Mouse (Mus musculus) heart, postnatal 36 days (tissue): ENCODE data around the gene Prokr2. TPM values are rescaled to one million over a fixed set of nuclear protein-coding genes. Genes with fewer than 3 reads are reported as not detected.
"Not testable (repeated sequence)": the region's sequence is repeated elsewhere in the genome, so short reads cannot be mapped to it uniquely, and the experiment has no call there.

Source experiments
- DNase-seq, 2 experiments: peaks; one replicate each; pipeline ENCODE4 v3.0.0; 2021 to 2022
- intact Hi-C: fragments of 180-260 bp; cut with DNase I; formaldehyde crosslinking; loops from one replicate; pipeline ENCODE4 v1.15.1; 2025
- total RNA-seq, 2 experiments: library from RNA; stranded (reverse); gene quantifications; 2 replicates each; pipeline ENCODE4 v1.2.3; 2021

Gene Prokr2
- total RNA-seq, 2 experiments from 2014 or later: 0.11 TPM; not detected in 1

DNA sequence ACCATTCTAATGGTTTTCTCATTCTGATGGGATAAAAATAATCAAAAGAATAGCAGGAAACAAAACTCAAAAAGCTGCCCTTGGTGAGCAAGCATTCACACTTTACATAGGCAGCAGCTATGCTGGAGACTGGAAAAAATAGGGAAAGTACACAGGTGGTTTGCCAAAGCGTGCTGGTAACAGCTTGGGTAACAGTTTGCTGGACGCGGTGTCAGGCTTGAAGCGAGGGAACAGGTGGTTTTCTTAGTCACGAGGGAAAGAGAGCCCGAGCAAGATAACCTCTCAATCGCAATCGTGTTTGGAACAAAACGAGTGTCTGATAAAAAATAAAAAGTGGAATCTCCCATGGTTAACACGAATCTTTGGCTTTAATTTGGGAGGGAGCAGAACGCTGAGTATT, 41.4 kb downstream of the Prokr2 start:
- intact Hi-C loops: no loop called here
- no peak for DNase-seq

- intact Hi-C loops: no loop called here
- DNase-seq: no peak
These were observed 44.0 kb downstream of the Prokr2 start for GRCm38 (mm10) chr2:132341293-132341692.

GRCm38 (mm10) chr2:132340350-132340749, 44.9 kb downstream of the Prokr2 start:
- no peak for DNase-seq
- intact Hi-C loops: no loop called here

GRCm38 (mm10) chr2:132337202-132337601, 48.0 kb downstream of the Prokr2 start:
- DNase-seq: no peak

DNA sequence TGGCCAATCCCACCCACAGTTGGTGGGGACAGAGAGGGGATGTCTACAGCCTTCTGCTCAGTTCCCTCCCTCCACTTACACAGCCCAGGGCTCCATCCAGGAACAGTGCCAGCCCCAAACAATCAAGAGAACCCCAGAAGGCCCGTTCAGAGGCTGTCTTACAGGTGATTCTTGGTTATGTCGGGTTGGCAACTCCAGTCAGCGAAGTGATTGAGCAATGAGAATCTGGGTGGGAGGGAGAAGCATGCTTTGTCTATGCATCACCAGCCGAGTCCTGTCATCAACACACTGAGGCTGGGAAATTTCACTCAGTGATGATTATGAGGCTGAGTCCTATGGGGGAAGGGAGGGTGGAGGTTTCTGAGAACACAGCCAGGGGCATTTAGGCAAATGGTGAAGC, 61.7 kb downstream of the Prokr2 start:
- DNase-seq: no peak
- intact Hi-C loops: no loop called here

More at GRCm38 (mm10) chr2:132337202-132337601, 48.0 kb downstream of the Prokr2 start:
- intact Hi-C loops: no loop called here

- intact Hi-C loops: no loop called here
These were observed 64.7 kb downstream of the Prokr2 start for GRCm38 (mm10) chr2:132320516-132320915.

GRCm38 (mm10) chr2:132317178-132317577, 68.1 kb downstream of the Prokr2 start:
- no peak for DNase-seq
- intact Hi-C loops: loop anchor here (10.0 kb wide), 1 partner anchor 588 kb away; no protein-coding TSS in a partner anchor

More at GRCm38 (mm10) chr2:132320516-132320915, 64.7 kb downstream of the Prokr2 start:
- no peak for DNase-seq

GRCm38 (mm10) chr2:132316041-132316808, 69.0 kb downstream of the Prokr2 start:
- DNase-seq: peak; percentile 56 to 65
- intact Hi-C loops: loop anchor here (1.0 to 10.0 kb wide), 2 partner anchors 169 to 589 kb away; no protein-coding TSS in a partner anchor

- DNase-seq: not testable (repeated sequence)
- intact Hi-C loops: loop anchor here (2.0 to 10.0 kb wide), 2 partner anchors 51 to 591 kb away; partner anchors contain the start of gene Cds2
These were observed 71.2 kb downstream of the Prokr2 start for GRCm38 (mm10) chr2:132314057-132314456.

DNA sequence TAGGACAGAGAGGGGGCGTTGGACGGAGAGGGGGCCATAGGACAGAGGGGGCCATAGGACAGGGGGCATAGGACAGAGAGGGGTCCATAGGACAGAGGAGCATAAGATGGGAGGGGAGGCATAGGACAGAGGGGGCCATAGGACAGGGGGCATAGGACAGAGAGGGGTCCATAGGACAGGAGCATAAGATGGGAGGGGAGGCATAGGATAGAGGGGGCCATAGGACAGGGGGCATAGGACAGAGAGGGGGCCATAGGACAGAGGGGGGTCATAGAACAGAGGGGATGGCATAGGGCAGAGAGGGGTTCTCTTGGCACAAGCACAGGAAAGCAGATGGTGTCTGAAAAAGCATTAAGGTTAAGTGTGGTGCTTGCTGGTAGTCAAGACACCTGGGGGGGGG, 71.7 kb downstream of the Prokr2 start:
- intact Hi-C loops: loop anchor here (10.0 kb wide), 1 partner anchor 591 kb away; no protein-coding TSS in a partner anchor
- no peak for DNase-seq

- intact Hi-C loops: loop anchor here (10.0 kb wide), 1 partner anchor 592 kb away; no protein-coding TSS in a partner anchor
- DNase-seq: no peak
These were observed 72.6 kb downstream of the Prokr2 start for GRCm38 (mm10) chr2:132312616-132313015.

DNA sequence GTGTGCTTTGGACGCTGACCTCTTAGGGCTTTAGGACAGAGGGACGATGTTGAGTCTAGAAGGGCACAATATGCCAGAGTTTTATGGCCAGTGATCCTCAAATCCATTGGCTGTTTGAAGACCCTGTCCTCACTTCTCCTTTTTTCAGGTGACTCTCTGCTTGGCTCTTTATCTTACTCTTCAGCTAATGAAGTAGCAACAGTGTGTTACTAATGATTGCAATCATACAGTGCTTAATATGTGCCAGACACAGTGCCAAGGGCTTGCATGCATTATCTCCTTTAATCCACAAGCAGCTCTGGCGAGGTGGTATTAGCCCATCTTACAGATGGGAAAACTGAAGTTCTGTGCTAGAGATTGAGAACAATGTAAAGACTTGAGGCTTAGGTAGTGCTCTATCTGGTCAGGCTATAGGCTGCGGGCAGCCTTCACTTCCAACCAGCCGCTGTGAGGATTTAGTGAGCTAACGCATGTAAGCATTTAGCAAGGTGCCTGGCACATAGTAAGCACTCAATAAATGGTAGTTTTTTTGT, 75.8 kb downstream of the Prokr2 start:
- intact Hi-C loops: no loop called here

GRCm38 (mm10) chr2:132308829-132309228, 76.4 kb downstream of the Prokr2 start:
- no peak for DNase-seq
- intact Hi-C loops: no loop called here

More for the DNA sequence above, 75.8 kb downstream of the Prokr2 start:
- DNase-seq: no peak

DNA sequence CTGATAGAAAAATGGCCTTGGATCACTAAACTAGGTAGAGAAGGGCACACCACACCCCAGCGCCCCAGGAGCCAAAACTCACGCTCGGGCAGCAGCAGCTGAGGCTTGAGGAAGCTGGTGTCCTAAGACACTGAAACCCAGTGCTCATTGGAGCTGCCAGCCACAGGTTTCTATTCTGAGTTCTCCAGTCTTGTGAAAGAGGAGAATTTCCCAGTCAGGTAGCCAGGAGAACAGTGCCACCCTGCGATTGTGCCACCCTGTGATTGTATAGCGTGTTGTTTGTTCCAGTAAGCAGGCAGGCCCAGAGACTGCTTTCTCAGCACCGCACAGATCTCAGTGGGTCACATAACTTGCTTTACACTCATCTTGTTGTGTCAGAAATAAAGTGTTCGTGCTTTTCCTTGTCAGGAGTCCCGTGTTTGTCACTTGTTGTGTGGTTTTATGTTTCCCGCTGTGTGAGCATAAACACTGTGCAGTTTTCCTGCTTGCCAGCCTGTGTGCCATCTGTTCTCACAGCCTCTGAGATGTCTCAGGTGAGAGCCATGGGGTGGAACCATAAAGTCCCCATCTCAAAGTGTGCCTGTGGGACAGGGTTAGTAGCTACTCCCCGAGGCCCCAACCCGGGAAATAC, 77.9 kb downstream of the Prokr2 start:
- no peak for DNase-seq

DNA sequence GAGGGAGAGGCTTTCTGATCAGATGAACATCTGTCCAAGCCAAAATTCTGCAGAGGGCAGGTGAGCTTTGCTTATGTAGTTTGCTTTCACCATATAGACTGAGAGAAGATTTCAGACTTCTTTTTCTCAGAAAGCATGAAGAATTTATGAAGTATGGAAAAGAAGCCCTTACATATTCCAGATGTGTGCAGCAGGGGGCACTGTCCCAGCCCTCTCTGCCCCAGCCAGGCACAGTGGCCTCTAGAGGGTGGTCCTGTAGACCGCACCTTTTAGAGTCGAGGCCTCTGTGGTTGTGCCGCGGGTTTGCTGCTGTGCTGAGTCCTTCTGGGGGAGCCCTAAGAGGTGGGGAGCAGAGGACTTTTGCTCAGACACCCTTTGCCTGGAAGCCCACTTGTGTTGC, 79.3 kb downstream of the Prokr2 start:
- intact Hi-C loops: loop anchor here (2.0 kb wide), 1 partner anchor 43 kb away; the partner anchor contains the start of gene Cds2
- no peak for DNase-seq

More for the DNA sequence above, 77.9 kb downstream of the Prokr2 start:
- intact Hi-C loops: loop anchor here (2.0 kb wide), 1 partner anchor 45 kb away; the partner anchor contains the start of gene Cds2

DNA sequence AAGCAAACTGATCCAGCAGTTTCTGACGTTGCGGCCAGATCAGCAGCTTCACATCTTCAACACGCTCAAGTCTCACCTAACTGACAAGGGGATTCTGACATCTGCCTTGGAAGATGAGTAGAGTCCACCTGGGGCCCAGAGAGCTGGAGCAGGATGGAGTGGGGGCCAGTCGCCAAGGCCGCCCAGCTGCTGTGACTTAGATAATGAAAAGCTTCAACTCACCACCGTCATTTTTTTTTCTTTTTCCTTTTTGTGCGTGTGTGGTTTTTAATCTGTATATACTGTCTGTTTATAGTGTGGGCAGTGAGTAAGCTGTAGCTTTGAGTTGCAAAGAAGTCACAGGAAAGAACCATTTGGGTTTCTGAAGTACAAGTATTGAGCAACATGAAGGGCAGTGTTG, 80.1 kb downstream of the Prokr2 start:
- intact Hi-C loops: no loop called here
- no peak for DNase-seq

DNA sequence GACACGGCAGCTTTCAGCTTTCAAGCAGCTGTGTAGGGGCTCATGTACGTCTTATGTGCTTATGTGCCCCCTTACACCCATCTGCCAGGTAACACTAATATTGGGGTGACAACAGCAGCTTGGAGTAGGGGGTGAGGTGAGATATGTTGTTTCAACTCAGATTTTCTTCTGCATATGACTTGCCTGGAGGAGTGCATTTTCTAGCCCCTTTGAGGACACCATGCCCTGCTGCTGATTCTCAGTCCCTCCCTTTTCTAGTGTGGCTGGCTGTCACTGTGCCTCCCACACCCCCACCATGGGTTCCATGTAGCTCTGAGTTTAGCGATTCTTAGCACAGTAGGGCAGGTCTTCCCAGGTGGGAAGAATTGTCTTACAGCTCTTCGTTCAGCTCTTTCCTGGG, 83.8 kb downstream of the Prokr2 start:
- intact Hi-C loops: no loop called here
- no peak for DNase-seq

DNA sequence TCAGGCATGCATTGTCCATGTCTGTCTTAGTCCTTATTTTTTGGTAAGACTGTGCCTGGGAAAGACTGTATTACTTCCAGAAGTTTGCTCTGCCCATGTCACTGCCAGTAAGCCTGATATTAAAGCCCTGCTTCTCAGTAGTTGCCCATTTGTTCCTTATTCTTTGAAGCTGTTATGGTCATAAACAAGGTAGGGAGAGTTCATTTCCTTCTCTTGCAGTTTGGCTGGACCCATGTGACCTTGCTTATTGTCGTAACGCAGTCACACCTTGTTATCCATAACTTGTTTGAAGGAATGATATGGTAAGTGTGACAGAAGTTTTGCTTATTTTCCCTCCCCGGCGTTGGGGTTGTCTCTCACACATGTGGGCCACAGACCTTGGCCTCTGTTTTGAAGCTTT, 87.0 kb downstream of the Prokr2 start:
- intact Hi-C loops: loop anchor here (10.0 kb wide), 1 partner anchor 417 kb away; no protein-coding TSS in a partner anchor
- DNase-seq: no peak

GRCm38 (mm10) chr2:132293694-132294450, 91.4 kb downstream of the Prokr2 start:
- DNase-seq: no peak
- intact Hi-C loops: loop anchor here (10.0 kb wide), 1 partner anchor 421 kb away; no protein-coding TSS in a partner anchor

- peak; percentile 26 to 46 for DNase-seq
- intact Hi-C loops: loop anchor here (10.0 kb wide), 1 partner anchor 423 kb away; no protein-coding TSS in a partner anchor
These were observed 93.2 kb downstream of the Prokr2 start for GRCm38 (mm10) chr2:132292083-132292482.
